Comparison of ENCODE assay signal across 8 mouse cellular contexts in the genomic region with DNA sequence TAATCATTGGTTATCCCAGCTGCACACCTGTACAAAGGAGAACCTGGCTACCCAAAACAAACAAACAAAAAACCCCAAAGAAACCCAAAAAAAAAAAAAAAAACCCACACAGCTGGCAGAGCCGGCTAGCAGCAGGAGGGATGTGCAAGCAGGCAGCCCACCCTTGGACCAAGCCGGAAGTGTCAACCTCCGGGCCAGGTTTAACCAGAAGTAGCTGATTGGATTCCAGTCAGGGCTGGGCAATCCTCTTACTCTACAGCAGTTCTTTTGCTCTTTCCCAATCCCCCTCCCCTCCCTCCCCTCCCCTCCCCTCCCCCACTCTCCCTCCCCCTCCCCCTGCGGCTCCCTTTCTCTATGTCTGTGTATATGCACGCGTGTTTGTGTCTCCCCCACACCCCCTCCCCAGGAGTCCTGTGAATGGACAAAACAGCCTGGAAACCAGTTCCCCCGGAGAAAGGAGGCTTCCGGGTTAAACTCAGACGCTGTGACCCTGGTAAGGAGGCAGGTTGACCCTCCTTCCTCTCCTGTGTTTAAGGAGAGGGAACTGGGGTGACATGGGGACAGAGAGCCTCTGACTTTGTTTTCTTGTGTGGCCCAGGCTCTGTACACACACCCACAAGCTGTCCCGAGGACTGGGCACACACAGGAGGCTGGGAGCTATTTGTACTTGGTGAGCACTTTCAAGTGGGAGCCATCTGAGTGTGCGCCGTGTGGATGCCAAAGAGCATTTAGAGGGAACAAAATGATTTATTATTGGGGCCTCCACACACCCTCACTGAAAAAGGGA.
DNase-seq lines count a peak whose midpoint lies in the region; ATAC-seq and TF ChIP-seq lines count a peak whose summit lies in the region.

No protein-coding gene starts in this region.

- H3K9me3 ChIP-seq in heart, embryonic 15.5 days (replicated peaks): no peaks in the 10 kb centered on the region
- H3K9me3 ChIP-seq in hindbrain, embryonic 12.5 days (replicated peaks): no peaks in the 10 kb centered on the region

- H3K9ac ChIP-seq in heart, embryonic 15.5 days: no peak overlapping the region; the same call in 1 of the 2 replicates
- peak overlapping the region; percentile 19; the same call in 1 of the 2 replicates for H3K9ac ChIP-seq in hindbrain, embryonic 12.5 days

- H3K4me3 ChIP-seq in heart, embryonic 15.5 days: no peak overlapping the region
- H3K4me3 ChIP-seq in hindbrain, embryonic 12.5 days: 0 out of 2 replicates have a peak overlapping the region, but pooled peaks have one; percentile 3
- no peak overlapping the region for H3K4me3 ChIP-seq in lung, adult 2 months (replicated peaks; ENCODE audit: extremely low read depth, low read depth, low read length)

- intact Hi-C loops in heart, postnatal 36 days (cut with DNase I): no loop called here

- no peak for TF ChIP-seq CTCF in lung, adult 2 months (IDR thresholded peaks at IDR 0.05; ENCODE audit: insufficient read depth, low read length)

- H3K4me2 ChIP-seq in heart, embryonic 15.5 days: peak overlapping the region; percentile 46
- H3K4me2 ChIP-seq in hindbrain, embryonic 12.5 days (replicated peaks): peak overlapping the region; percentile 44

- H3K36me3 ChIP-seq in heart, embryonic 15.5 days: no peaks in the 10 kb centered on the region
- no peaks in the 10 kb centered on the region for H3K36me3 ChIP-seq in hindbrain, embryonic 12.5 days

- WGBS in heart, embryonic 15.5 days: 24% methylated on average over 11 of the region's 12 CpGs
- 11% methylated on average over 9 of the region's 12 CpGs for WGBS in hindbrain, embryonic 12.5 days
- 17% methylated on average over 11 of the region's 12 CpGs for WGBS in lung, adult 2 months

- no peaks in the 10 kb centered on the region for H3K27me3 ChIP-seq in heart, embryonic 15.5 days
- H3K27me3 ChIP-seq in hindbrain, embryonic 12.5 days: no peaks in the 10 kb centered on the region

- no peak for DNase-seq in heart, postnatal 36 days
- peak; percentile 41 for DNase-seq in lung, adult 2 months
- peak; percentile 29 for DNase-seq in retina, postnatal 7 days (ENCODE audit: low read depth, low spot score)
- no peak for DNase-seq in right cerebral cortex, postnatal 10 days (ENCODE audit: low spot score in 2 of 2)
- DNase-seq in ovary, postnatal 10 days (ENCODE audit: low spot score): no peak
- no peak for DNase-seq in testis, postnatal 14 days (ENCODE audit: low spot score)

- peaks cover 15% of the 10 kb centered on the region for H3K4me1 ChIP-seq in heart, embryonic 15.5 days (replicated peaks)
- peaks cover 16% of the 10 kb centered on the region for H3K4me1 ChIP-seq in hindbrain, embryonic 12.5 days
- no peaks in the 10 kb centered on the region for H3K4me1 ChIP-seq in lung, adult 2 months (ENCODE audit: control insufficient read depth, insufficient read depth, low read length)

- no peak overlapping the region for H3K27ac ChIP-seq in heart, embryonic 15.5 days
- H3K27ac ChIP-seq in hindbrain, embryonic 12.5 days: no peak overlapping the region

- no peak; the same call in 1 of the 2 replicates for TF ChIP-seq POLR2A in lung, adult 2 months (IDR thresholded peaks at IDR 0.05; ENCODE audit: borderline replicate concordance, extremely low read depth, low read depth, low read length)

- no peak for ATAC-seq in heart, embryonic 15.5 days (replicated peaks; ENCODE audit: insufficient number of reproducible peaks, insufficient read depth, low FRiP score, low read depth)
- ATAC-seq in hindbrain, embryonic 12.5 days (ENCODE audit: low FRiP score): no peak; the same call in 1 of the 2 replicates

Comparison
In these comparisons a context has a peak if more than half of its experiments do, and no peak if none do; other contexts are left out.
1. DNase-seq: peak in lung, adult 2 months (single experiment) and retina, postnatal 7 days (single experiment); none in heart, postnatal 36 days (0 of 2), right cerebral cortex, postnatal 10 days (0 of 2), ovary, postnatal 10 days (single experiment) and testis, postnatal 14 days (single experiment).